Mouse (Mus musculus): Measurements from ENCODE around the gene Simc1.

DNA sequence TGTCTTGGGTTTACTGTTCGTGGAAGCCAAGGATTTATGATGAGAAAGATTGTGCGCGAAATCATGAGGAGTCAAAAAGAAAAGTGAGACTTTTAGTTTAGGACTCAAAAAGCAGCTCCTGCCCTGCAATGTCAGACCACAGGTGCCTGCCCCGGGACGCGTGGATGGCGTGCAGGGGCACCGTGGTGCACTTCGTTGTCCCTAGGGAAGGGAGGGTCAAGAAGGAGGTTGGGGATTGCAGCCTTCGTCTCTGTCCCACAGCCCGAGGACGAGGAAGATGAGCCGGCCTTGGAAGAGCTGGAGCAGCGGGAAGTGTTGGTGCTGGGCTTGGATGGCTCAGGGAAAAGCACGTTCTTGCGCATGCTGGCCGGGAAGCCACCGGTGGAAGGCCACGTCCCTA is 71.9 kb downstream of the Simc1 start:
- no peak for TF ChIP-seq CTCF (IDR thresholded peaks at IDR 0.05; ENCODE audit: borderline replicate concordance, control insufficient read depth, extremely low read depth, insufficient read depth, low read length, poor library complexity)
- no peak for TF ChIP-seq POLR2A (IDR thresholded peaks at IDR 0.05; ENCODE audit: control insufficient read depth, extremely low read depth, insufficient read depth, low read length, poor library complexity)
